Mouse (Mus musculus): ENCODE results near the gene Kcnj15.

Gene Kcnj15

GRCm38 (mm10) chr16:95257266-95257894 is at the start of gene Kcnj15:
Gene Kcnj15 (plus strand): TSS chr16:95257558.
- DNase-seq (ENCODE audit: low read depth in 1 of 2, low spot score in 2 of 2) = no peak

GRCm38 (mm10) chr16:95208243-95208642 is 49.1 kb upstream of the Kcnj15 start:
- DNase-seq (ENCODE audit: low read depth in 1 of 2, low spot score in 2 of 2) = no peak

GRCm38 (mm10) chr16:95209011-95209466 is 48.3 kb upstream of the Kcnj15 start:
- DNase-seq (ENCODE audit: low read depth in 1 of 2, low spot score in 2 of 2) = no peak

DNA sequence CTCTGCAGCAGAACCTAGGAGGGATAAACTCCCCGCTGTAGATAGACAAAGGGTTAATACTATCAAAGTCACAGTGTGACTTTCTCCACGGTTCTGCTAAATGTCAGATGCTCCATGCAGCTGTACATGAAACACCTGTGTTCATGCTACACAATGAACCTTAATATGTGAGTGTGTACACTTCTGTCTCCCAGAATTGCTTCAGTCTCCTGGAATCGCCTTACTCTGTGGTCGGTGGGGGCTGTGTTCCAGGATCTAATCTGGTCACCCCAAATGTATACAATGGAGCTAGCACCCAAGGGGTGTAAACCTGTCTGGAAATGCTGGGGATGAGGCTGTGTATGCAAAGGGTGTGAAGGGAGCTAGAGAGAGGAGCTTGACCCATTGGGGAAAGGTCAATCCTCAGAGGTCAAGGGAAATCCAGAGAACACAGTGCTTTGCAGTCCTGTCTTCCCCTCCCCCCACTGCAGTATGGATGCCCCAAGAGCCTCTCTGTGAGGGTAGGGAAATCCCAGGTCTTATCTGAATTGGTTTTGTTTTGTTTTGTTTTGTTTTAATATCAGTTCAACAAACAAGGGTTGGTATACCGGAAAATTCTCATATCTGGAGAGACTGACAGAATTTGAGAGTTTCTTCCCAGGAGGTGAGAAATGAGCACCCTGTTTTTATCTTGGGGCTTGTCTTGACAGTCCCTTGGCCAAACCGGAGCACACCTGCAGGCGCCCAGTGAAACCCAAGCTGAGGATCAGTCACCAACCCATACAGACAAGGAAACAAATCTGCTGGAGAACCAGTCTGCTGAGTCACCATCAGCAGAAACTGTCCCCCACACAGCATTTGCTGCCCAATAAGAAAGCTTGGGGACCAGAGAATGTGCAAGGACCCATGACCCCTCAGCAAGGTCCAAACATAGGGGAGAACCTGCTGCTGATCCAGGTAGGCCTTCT is 42.8 kb upstream of the Kcnj15 start:
- DNase-seq (ENCODE audit: low read depth in 1 of 2, low spot score in 2 of 2) = no peak

DNA sequence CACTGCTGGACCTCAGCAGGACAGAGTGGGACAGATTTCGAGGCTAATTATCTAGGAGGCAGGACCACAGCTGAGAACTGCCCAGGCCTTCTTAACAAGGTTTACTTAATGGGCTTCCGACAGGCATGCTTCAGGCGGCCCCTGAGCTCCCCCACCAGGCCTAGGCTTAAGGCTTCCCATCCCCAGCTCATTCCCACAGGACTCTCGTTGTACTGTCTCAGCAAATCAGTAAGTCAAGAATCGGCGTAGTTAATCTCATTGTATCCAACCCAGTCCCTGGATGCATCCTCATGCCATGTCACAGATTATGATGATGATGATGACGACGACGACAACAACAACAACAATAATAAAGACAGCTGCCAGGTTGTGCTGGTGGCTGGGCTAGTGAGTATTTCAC is 41.6 kb upstream of the Kcnj15 start:
- DNase-seq (ENCODE audit: low read depth in 1 of 2, low spot score in 2 of 2) = no peak

DNA sequence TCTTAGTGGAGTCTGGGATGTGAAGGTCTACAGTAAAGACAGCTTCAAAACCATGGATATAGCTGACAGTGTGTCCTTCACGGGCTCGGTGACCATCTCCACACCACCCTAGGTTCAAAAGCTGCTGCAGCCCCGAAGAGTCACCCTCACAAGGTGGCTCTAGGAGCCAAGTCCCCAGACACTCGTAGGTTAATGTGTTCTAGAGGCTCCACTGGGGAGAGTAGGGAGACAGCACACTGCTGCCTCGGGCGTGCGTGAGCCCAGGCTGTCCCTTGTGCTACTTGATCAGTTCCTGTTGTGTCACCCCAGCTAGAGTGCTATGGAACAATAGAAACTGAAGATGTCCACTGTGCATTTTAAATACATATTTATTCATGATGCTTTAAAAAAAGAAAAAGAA is 41.0 kb upstream of the Kcnj15 start:
- no peak for DNase-seq (ENCODE audit: low read depth in 1 of 2, low spot score in 2 of 2)

- DNase-seq (ENCODE audit: low read depth in 1 of 2, low spot score in 2 of 2) = no peak
These were observed 40.5 kb upstream of the Kcnj15 start for GRCm38 (mm10) chr16:95216824-95217223.

- no peak for DNase-seq (ENCODE audit: low read depth in 1 of 2, low spot score in 2 of 2)
These were observed 38.6 kb upstream of the Kcnj15 start for GRCm38 (mm10) chr16:95218783-95219182.

- DNase-seq (ENCODE audit: low read depth in 1 of 2, low spot score in 2 of 2) = no peak
These were observed 37.9 kb upstream of the Kcnj15 start for GRCm38 (mm10) chr16:95219459-95219858.

GRCm38 (mm10) chr16:95221051-95221450 is 36.3 kb upstream of the Kcnj15 start:
- no peak for DNase-seq (ENCODE audit: low read depth in 1 of 2, low spot score in 2 of 2)

DNA sequence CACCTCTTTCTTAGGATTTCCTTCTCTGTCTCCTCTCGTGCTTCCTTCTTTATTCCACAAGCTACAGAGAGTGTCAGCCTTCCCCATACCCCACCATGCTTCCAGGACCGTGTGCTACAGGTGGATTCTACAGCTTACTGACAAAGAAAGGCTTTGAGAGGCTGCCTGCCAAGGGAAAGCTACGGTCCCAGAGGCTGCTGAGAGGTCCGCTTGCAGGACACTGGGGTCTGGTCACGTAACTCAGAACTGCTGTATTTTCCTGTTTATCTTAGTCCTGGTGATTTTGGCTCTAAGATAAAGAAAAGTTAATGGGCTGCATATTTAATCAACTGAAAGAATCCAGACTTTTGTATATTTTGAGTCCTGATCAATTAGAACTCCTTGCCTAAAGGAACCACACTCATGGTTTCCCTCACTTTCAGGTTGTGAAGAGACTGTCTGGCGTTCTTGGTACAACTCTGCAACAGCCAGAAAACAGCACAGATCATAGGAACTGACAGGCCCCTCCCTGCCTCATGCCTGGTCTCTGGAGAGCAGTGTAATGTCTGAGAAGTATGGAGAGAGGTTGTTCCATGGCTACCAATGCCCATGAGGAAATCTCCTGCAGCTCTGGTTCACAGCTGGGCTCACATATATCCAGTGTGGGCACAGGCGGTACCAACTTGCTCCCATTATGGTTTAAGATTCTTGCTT is 35.2 kb upstream of the Kcnj15 start:
- no peak for DNase-seq (ENCODE audit: low read depth in 1 of 2, low spot score in 2 of 2)

DNA sequence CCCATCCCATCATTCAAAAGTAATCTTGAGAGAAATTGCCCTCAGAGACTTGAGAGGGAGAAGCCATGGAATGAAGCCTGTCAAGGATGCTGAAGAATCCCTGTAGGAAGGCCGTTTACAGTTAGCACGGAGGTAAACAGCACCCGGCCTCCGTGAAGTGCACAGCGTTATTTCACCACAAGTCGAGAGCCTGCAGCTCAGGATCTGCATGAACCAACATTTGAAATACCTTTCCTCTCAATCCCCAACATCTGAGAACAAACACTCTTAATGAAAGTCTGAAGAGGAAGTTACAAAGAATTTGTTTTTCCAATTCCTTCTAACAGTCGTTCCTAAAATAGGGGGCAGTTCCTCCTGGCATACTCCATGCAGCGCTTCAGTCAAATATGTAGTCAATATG is 33.9 kb upstream of the Kcnj15 start:
- DNase-seq (ENCODE audit: low read depth in 1 of 2, low spot score in 2 of 2) = no peak

DNA sequence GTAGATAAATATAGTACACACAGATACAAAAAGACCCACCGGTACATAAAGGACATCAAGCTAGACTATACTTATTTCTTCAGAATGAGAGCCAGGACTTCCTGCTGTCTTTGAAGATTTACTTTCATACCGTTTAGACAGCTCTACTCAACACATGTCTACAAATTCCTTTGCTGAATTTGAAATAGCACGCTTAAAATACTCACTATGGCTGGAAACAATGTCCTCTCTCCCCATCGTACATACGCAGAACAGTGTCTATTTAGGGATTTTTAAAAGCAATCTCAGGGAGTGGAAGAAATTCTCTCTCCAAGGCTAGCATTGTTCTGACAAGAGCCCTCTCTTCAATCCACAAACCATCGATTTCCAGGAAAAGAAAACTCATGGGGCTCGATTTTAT is 32.1 kb upstream of the Kcnj15 start:
- no peak for DNase-seq (ENCODE audit: low read depth in 1 of 2, low spot score in 2 of 2)

DNA sequence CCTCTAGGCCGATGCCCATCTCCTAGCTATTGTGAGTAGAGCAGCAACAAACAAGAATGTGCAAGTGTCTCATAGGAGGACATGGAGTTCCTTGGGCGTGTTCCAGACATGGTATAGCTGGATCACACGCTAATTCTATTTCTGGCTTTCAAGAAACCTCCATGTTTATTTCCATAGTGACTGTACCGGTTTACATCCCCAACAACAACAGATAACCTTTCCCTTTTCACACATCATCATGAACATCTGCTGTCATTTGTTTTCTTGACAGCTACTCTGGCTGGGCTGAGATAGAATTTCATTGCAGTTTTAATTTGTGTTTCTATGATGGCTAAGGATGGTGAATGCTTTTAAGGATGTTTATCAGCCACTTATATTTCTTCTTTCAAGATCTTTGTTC is 25.6 kb upstream of the Kcnj15 start:
- DNase-seq (ENCODE audit: low read depth in 1 of 2, low spot score in 2 of 2) = no peak

GRCm38 (mm10) chr16:95234891-95235548 is 22.3 kb upstream of the Kcnj15 start:
- no peak for DNase-seq (ENCODE audit: low read depth in 1 of 2, low spot score in 2 of 2)

- DNase-seq (ENCODE audit: low read depth in 1 of 2, low spot score in 2 of 2) = no peak
These were observed 18.0 kb upstream of the Kcnj15 start for GRCm38 (mm10) chr16:95239209-95239925.

DNA sequence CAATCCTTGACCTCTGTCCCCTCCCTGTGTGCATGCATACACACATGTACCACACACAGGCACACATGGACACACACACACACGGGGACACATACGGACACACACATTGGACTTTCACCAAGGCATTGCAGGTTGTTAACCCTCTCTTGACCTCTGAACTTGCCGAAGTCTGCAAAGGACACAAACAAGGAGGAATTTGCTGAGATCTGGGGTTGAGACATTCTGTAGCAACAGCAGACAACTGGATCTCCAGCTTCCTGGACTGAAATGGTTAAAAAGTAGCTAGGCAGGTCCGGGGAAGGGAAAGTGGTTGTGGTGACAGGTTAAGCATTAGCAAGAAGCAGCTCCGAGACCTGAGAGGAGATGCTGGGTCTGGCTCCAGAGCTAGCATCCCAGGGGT is 16.7 kb upstream of the Kcnj15 start:
- no peak for DNase-seq (ENCODE audit: low read depth in 1 of 2, low spot score in 2 of 2)

DNA sequence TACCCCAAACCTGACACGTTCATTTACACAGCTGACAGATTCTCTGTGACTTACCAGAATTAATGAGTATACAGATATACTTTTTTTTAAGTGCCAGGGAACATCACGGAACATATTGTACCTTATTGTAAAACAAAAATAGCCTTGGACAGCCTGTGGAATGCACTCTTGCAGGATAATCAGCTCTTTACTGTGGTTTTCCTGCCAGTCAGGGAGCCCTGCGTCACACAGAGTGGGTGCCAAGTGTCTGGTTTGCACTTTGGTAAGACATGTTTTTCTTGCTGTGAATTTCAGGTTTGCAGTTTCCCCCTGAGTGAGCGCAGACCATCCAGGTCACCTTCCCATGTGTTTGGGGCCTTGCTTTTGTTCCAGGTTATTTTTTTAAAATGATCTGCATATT is 15.8 kb upstream of the Kcnj15 start:
- DNase-seq (ENCODE audit: low read depth in 1 of 2, low spot score in 2 of 2) = no peak

DNA sequence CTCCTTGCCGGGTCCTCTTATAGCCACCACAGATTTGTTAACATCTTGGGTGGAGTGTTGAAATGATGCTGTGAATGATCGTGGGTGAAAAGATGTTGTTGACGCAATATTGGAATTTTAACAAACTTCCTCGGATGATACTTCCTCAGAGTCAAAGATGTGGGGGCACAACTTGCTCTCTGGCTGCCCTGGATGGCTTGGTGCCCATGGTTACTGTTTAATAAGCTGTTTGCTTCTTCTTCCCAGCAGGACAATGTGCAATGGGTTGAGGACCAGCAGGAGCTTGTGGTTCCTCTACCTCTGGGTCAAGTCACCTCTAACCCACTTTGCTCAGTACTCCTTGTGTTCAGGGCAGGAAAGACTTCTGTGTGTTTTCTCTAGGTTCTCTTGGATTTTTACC is 15.2 kb upstream of the Kcnj15 start:
- no peak for DNase-seq (ENCODE audit: low read depth in 1 of 2, low spot score in 2 of 2)

- DNase-seq (ENCODE audit: low read depth in 1 of 2, low spot score in 2 of 2) = no peak
These were observed 14.0 kb upstream of the Kcnj15 start for GRCm38 (mm10) chr16:95243401-95243800.

All from monocyte, adult 2 months (primary cell).